Mouse (Mus musculus) layer of hippocampus, postnatal 10 days (tissue): ENCODE measurements around the gene Vamp1. TPM values are rescaled to one million over a fixed set of nuclear protein-coding genes. Genes with fewer than 3 reads are reported as not detected.

Experiments
- DNase-seq, 2 experiments: peaks; one replicate each; pipeline ENCODE4 v3.0.0; 2021; ENCODE audit warnings: low spot score in 2 of 2
- long read RNA-seq: library from polyadenylated mRNA; stranded (forward); transcript quantifications from one replicate; pipeline ENCODE4 v2.0.0, GENCODE M21; 2023
- total RNA-seq, 2 experiments: library from RNA; stranded (reverse); gene quantifications; 2 replicates each; pipeline ENCODE4 v1.2.3; 2021

Vamp1 gene
- total RNA-seq: 10 to 100 TPM; 26.8 to 27.1 TPM
- long read RNA-seq, partial matches to known transcripts: 1 of 10 reads
- long read RNA-seq, other reads (novel, unspliced or antisense): 4 of 10 reads

GRCm38 (mm10) chr6:125215148-125215954 is at the start of gene Vamp1:
Gene Vamp1, plus strand, starts transcription at chr6:125215551.
- DNase-seq: peak; percentile 87 to 90

DNA sequence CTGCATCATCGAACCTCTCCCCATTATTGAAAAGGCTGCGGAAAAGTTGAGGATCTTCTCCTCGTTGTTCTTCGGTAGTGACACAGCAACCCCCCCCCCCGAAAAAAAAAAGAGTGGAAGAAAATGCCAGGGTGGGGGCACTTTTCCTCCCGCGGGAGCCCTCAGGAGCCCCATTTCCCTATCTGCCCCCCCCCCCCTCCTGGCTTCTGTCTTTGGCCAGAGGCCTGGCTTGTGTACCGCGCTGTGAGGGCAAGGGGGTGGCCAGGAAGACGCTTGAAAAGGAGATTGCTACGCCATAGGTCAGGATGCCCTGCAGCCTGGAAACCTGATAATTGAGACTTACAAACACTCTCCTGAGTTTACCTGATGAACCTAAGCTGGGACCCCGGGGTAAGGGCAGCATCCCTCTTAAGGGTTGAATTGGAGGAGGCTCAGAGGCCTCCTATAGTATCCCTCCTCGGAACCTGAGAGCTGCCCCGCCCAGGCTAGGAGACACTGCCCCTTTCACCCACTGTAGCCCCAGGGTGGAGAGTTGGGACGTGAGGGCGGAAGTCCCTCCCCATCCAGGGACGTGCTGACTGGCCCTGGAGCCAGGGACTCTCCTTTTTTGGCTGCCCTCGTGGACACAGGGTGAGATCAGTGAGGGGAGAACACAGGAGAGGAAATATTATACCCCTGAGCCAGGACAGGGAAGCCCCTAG is 49.1 kb upstream of the Vamp1 start, which contains the start of gene Gapdh:
Gapdh (minus strand) TSS at position 417 of the 701 bp plus-strand sequence.
- DNase-seq: peak; percentile 34 to 51

- DNase-seq: peak; percentile 35 to 37
These were observed 48.3 kb upstream of the Vamp1 start for GRCm38 (mm10) chr6:125166861-125167650.

DNA sequence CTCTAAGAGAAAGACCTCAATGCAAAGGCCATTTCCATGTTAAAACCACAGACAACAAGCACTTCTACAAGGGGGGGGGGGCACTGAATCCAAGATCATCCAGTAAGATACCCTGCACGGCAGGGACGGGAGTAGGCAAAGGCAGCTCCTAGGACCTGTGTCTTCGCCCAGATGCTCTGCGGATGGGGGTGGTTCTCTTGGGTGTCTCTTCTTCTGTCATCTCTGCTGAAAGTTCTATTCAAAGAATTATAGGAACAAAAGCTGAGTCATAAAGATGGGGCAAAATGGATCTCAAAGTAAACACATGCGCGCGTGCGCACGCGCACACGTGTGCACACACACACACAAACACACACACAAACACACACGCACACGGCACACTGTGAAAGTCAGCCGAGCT is 47.3 kb upstream of the Vamp1 start:
- DNase-seq: no peak

GRCm38 (mm10) chr6:125170194-125170593 is 45.2 kb upstream of the Vamp1 start:
- no peak for DNase-seq

DNA sequence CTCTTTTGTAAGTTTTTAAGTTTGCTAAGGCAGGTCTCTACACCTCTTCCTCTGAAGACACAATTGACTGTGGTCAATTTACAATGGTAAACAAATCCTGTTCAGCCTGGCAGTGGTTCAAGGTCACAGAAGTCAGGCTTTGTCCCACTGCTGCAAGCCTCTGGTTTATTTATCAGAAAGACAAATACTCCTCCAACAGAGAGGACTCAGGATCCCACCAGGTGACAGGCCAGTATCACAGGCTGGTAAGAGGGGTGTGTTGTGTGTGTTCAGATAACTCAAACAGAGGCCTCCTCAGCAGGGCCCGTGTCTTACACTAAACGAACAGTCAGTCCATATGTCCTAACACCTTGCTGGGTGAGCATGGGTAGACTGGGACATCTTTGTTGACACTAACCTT is 42.9 kb upstream of the Vamp1 start:
- no peak for DNase-seq

DNA sequence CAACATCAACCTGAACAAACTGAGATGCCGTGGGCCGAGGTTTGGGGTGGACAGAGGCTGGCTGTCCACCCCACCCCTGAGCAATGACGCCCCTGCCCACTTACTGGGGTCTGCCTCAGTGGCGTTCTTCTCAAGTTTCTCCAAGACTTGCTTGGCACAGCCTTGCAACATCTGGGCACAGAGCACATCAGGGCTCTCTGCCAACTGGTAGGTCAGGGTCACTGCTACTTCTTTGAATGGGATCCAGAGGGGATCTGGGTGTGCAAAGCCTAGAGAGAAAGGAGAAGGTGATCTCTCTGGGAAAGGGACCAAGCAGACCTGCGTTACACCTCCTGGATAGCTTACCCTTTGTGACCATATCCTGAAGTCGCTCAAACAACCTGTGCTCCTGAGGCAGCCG is 42.1 kb upstream of the Vamp1 start:
- DNase-seq: no peak

- DNase-seq: no peak
These were observed 39.9 kb upstream of the Vamp1 start for GRCm38 (mm10) chr6:125175469-125175868.

- DNase-seq: no peak
These were observed 35.8 kb upstream of the Vamp1 start for GRCm38 (mm10) chr6:125179601-125180000.

- DNase-seq: no peak
These were observed 33.2 kb upstream of the Vamp1 start for GRCm38 (mm10) chr6:125182133-125182532.

GRCm38 (mm10) chr6:125186203-125186602 is 29.1 kb upstream of the Vamp1 start:
- no peak for DNase-seq

DNA sequence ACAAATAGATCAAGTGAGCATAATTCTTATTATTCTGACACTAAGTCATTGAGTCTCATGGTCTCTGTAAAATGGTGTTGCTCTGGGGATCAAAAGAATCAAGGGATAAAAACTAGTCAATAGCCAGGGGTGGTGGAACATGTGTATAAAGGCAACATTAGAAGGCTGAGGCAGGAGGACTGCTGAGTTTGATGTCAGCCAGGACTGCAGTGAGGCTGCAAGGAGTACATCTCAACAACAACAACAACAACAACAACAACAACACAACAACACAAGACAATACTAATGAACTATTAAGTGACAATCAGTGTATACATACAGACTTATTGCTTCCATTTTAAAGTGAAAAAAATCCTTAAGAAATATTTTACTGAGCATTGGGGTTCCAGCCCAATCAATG is 24.5 kb upstream of the Vamp1 start:
- DNase-seq: no peak

GRCm38 (mm10) chr6:125191332-125192015 is 23.9 kb upstream of the Vamp1 start, which contains the start of the genes Ncapd2 and Mrpl51:
Gene Ncapd2, minus strand, starts transcription at chr6:125191701.
Gene Mrpl51, plus strand, starts transcription at chr6:125191801.
- peak; percentile 96 to 98 for DNase-seq

GRCm38 (mm10) chr6:125192016-125192714 is 23.2 kb upstream of the Vamp1 start:
- DNase-seq: peak; percentile 87 to 89

GRCm38 (mm10) chr6:125192841-125193240 is 22.5 kb upstream of the Vamp1 start:
- no peak for DNase-seq

- no peak for DNase-seq
These were observed 22.0 kb upstream of the Vamp1 start for GRCm38 (mm10) chr6:125193390-125193789.

- DNase-seq: no peak
These were observed 19.7 kb upstream of the Vamp1 start for GRCm38 (mm10) chr6:125195541-125196075.

- no peak for DNase-seq
These were observed 19.1 kb upstream of the Vamp1 start for GRCm38 (mm10) chr6:125196301-125196700.

GRCm38 (mm10) chr6:125197166-125197565 is 18.2 kb upstream of the Vamp1 start:
- no peak for DNase-seq

DNA sequence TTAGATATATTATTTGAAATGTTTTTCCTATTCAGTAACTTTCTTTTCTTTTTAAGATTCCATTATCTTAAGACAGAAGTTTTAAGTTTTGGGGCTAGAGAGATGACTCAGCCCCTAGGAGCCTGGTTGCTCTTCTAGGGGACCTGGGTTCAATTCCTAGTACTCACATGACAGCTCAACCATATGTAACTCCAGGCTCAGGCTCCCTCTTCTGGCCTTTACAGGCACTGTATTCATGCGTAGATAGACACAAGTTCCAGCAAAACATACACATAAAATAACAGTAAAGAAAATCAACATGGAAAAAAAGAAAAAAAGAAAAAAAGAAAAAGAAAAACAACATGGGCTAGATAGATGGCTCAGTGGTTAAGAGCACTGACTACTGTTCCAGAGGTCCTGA is 4.9 kb upstream of the Vamp1 start:
- DNase-seq: no peak
